Mouse (Mus musculus): ENCODE results near the gene Gm11213. TPM values are rescaled to one million over a fixed set of nuclear protein-coding genes. Genes with fewer than 3 reads are reported as not detected.

Gene Gm11213
- total and polyA plus RNA-seq, 2 experiments from 2014 or later: not detected

DNA sequence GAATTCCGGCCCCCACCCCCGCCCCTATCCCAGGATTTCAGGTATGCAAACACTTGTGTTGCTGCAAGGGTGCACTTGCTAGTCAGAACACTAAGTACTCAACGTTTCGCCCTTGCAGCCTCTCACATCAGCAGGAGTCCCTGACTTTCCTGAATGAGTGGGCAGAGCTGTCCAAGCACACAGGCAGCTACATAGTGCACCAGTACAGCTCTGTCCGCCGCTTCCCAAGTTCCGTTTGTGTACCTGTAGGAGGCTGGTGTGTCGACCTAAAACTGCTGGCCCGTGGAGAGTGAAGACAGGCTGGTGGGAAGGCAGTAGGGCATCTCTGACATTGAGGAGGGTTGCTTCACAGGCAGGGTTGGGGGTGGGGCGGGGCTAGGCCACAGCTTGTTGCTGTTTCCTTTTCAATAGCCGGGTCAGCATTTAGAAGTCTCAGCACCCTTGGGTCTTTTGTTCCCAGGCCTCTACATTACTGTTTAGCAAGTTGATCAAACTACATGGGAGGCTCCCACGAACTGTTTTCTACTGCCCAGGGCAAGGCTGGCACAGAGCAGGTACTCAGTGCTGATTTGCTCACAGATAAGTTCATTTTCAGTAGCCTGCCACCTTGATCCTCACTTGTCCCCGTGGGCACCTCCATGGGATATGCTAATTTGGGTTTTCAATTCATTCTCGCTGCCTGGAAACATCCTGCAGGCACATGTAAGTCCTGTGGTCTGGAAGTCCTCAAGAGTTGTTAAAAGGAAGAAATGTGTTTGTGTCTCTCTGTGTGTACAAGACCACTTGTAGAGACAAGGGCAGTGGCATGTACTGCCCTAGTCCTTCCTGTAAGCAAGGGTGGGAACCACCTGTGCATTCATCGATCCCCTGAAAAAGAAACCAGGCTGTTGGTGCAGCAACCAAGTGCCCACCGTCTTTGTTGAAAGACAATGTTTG is 47.7 kb downstream of the Gm11213 start:
- peaks cover 30% of the 10 kb centered on the region for H3K4me1 ChIP-seq (ENCODE audit: control insufficient read depth, insufficient read depth)

GRCm38 (mm10) chr4:63556665-63557064 is 48.4 kb downstream of the Gm11213 start:
- no peak for TF ChIP-seq CTCF (IDR thresholded peaks at IDR 0.05; ENCODE audit: low read depth)
- Histone ChIP-seq H3K4me1 (ENCODE audit: control insufficient read depth, insufficient read depth) (peaks cover 30% of the 10 kb centered on the region), H3K4me2 (ENCODE audit: low read depth, low read length) (no peak overlapping the region), H3K36me3 (replicated peaks; ENCODE audit: control insufficient read depth, insufficient read depth, low read length) (peaks cover 27% of the 10 kb centered on the region), H3K9ac (replicated peaks; ENCODE audit: low read depth, low read length) (no peak overlapping the region), H3K9me3 (replicated peaks; ENCODE audit: control insufficient read depth, low read length) (no peaks in the 10 kb centered on the region), H3K4me3 (ENCODE audit: low read depth, low read length) (no peak overlapping the region), H3K27ac (ENCODE audit: low read depth) (peak overlapping the region; percentile 49), H3K27me3 (ENCODE audit: control insufficient read depth, insufficient read depth, low read length) (no peaks in the 10 kb centered on the region)
- no peak for DNase-seq (ENCODE audit: low spot score)
- no peak for ATAC-seq (ENCODE audit: insufficient read depth, low read depth)
- WGBS: 44% methylated on average over 5 of the region's 5 CpGs

More for the DNA sequence above, 47.7 kb downstream of the Gm11213 start:
- DNase-seq (ENCODE audit: low spot score) (peak; percentile 20), ATAC-seq (ENCODE audit: insufficient read depth, low read depth) (no peak)
- peaks cover 20% of the 10 kb centered on the region for H3K36me3 ChIP-seq (replicated peaks; ENCODE audit: control insufficient read depth, insufficient read depth, low read length)
- H3K4me2 ChIP-seq (ENCODE audit: low read depth, low read length): peak overlapping the region; percentile 76
- 29% methylated on average over 16 of the region's 16 CpGs for WGBS
- H3K27ac ChIP-seq (ENCODE audit: low read depth): peak overlapping the region; percentile 49
- TF ChIP-seq CTCF (IDR thresholded peaks at IDR 0.05; ENCODE audit: low read depth) (no peak), EP300 (IDR thresholded peaks at IDR 0.05; ENCODE audit: low read depth) (no peak)
- no peaks in the 10 kb centered on the region for H3K27me3 ChIP-seq (ENCODE audit: control insufficient read depth, insufficient read depth, low read length)
- H3K4me3 ChIP-seq (ENCODE audit: low read depth, low read length): no peak overlapping the region
- no peak overlapping the region for H3K9ac ChIP-seq (replicated peaks; ENCODE audit: low read depth, low read length)
- H3K9me3 ChIP-seq (replicated peaks; ENCODE audit: control insufficient read depth, low read length): no peaks in the 10 kb centered on the region

DNA sequence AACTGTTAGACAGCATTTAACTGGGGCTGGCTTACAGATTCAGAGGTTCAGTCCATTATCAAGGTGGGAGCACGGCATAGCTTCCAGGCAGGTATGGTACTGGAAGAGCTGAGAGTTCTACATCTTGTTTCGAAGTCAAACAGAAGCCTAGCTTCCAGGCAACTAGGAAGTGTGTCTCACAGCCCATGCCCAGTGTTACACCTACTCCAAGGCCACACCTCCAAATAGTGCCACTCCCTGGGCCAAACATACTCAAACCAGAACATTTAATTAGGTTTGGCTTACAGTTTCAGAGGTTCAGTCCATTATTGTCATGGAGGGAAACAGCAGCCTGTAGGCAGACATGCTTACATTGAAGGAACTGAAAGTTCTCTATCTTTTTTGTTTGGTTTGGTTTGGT is 50.0 kb downstream of the Gm11213 start:
- WGBS: 93% methylated on average over 2 of the region's 2 CpGs
- Histone ChIP-seq H3K4me2 (ENCODE audit: low read depth, low read length) (no peak overlapping the region), H3K27me3 (ENCODE audit: control insufficient read depth, insufficient read depth, low read length) (no peaks in the 10 kb centered on the region), H3K9ac (replicated peaks; ENCODE audit: low read depth, low read length) (no peak overlapping the region), H3K36me3 (replicated peaks; ENCODE audit: control insufficient read depth, insufficient read depth, low read length) (peaks cover 39% of the 10 kb centered on the region), H3K9me3 (replicated peaks; ENCODE audit: control insufficient read depth, low read length) (no peaks in the 10 kb centered on the region), H3K4me3 (ENCODE audit: low read depth, low read length) (no peak overlapping the region), H3K27ac (ENCODE audit: low read depth) (no peak overlapping the region), H3K4me1 (ENCODE audit: control insufficient read depth, insufficient read depth) (peaks cover 23% of the 10 kb centered on the region)
- TF ChIP-seq EP300 (IDR thresholded peaks at IDR 0.05; ENCODE audit: low read depth): no peak
- TF ChIP-seq CTCF (IDR thresholded peaks at IDR 0.05; ENCODE audit: low read depth): no peak
- no peak for DNase-seq (ENCODE audit: low spot score)
- no peak for ATAC-seq (ENCODE audit: insufficient read depth, low read depth)

GRCm38 (mm10) chr4:63554616-63555015 is 50.4 kb downstream of the Gm11213 start:
- DNase-seq (ENCODE audit: low spot score) (no peak), ATAC-seq (ENCODE audit: insufficient read depth, low read depth) (no peak)
- Histone ChIP-seq H3K27me3 (ENCODE audit: control insufficient read depth, insufficient read depth, low read length) (no peaks in the 10 kb centered on the region), H3K9me3 (replicated peaks; ENCODE audit: control insufficient read depth, low read length) (no peaks in the 10 kb centered on the region), H3K36me3 (replicated peaks; ENCODE audit: control insufficient read depth, insufficient read depth, low read length) (peaks cover 42% of the 10 kb centered on the region), H3K4me2 (ENCODE audit: low read depth, low read length) (no peak overlapping the region), H3K27ac (ENCODE audit: low read depth) (no peak overlapping the region), H3K4me1 (ENCODE audit: control insufficient read depth, insufficient read depth) (peaks cover 23% of the 10 kb centered on the region), H3K4me3 (ENCODE audit: low read depth, low read length) (no peak overlapping the region), H3K9ac (replicated peaks; ENCODE audit: low read depth, low read length) (no peak overlapping the region)
- TF ChIP-seq EP300 (IDR thresholded peaks at IDR 0.05; ENCODE audit: low read depth): no peak
- no peak for TF ChIP-seq CTCF (IDR thresholded peaks at IDR 0.05; ENCODE audit: low read depth)
- WGBS: 77% methylated on average over 3 of the region's 3 CpGs

DNA sequence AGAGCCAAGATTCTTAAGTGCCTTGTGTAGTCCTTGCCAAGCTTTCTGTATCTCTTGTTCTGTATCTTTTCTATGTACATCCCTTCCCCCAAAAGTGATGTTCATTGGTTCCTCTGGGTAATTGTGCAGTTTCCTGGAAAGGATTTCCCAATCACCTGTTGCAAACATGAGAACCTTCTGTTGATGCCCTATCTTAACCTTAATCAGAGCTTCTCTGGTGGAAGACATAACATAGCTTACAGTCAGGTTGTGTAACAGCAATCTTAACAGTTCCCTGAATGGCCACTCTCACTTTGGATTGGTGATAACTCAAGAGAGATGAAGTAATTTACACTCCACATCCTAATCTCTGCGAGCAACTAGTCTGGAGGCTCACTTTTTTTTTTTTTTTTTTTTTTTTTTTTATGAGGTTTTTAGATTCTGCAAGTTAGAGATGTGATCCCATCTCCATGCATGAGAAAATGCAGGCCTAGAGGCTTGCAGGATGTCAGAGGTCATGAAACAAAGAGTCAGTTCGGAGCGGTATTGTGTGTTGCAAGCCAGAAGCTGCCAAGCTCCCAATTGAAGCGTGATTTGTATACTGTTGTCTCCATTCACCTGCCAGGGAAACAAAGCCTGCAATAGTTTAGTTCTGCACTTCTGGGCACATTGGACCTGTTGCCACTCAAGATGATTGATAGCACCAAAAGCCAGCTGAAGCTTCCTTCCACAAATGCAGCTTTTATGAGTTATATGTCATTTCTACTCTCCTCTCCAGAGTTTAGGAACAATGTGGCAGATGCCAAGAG is 51.1 kb downstream of the Gm11213 start:
- no peak for ATAC-seq (ENCODE audit: insufficient read depth, low read depth)
- WGBS: 76% methylated on average over 4 of the region's 4 CpGs
- H3K27ac ChIP-seq (ENCODE audit: low read depth): no peak overlapping the region

More for the DNA sequence above, 51.1 kb downstream of the Gm11213 start:
- Histone ChIP-seq H3K9ac (replicated peaks; ENCODE audit: low read depth, low read length) (no peak overlapping the region), H3K36me3 (replicated peaks; ENCODE audit: control insufficient read depth, insufficient read depth, low read length) (peaks cover 48% of the 10 kb centered on the region), H3K4me3 (ENCODE audit: low read depth, low read length) (no peak overlapping the region), H3K4me1 (ENCODE audit: control insufficient read depth, insufficient read depth) (peaks cover 18% of the 10 kb centered on the region), H3K27me3 (ENCODE audit: control insufficient read depth, insufficient read depth, low read length) (no peaks in the 10 kb centered on the region), H3K4me2 (ENCODE audit: low read depth, low read length) (no peak overlapping the region), H3K9me3 (replicated peaks; ENCODE audit: control insufficient read depth, low read length) (no peaks in the 10 kb centered on the region)
- TF ChIP-seq CTCF (IDR thresholded peaks at IDR 0.05; ENCODE audit: low read depth) (no peak), EP300 (IDR thresholded peaks at IDR 0.05; ENCODE audit: low read depth) (no peak)
- DNase-seq (ENCODE audit: low spot score): no peak
